Mouse (Mus musculus) kidney, postnatal 10 days (tissue): ENCODE measurements at regions not wholly inside any gene's neighbourhood (a gene's known extent, or its start where the extent isn't known, plus 50 kb on each side); places are given as distances from the start of the nearest gene placed in this dataset.
A peak's percentile ranks its signal among the peaks of the same experiment; 100 is the strongest.

ENCODE experiments used
- DNase-seq: peaks from one replicate; pipeline ENCODE4 v3.0.0; 2021; ENCODE audit warnings: mixed read lengths

- DNase-seq: peak; percentile 41
Measured at GRCm38 (mm10) chr6:140299653-140300052, 124.2 kb upstream of the Plekha5 start.

- DNase-seq: peak; percentile 39
Measured at GRCm38 (mm10) chr6:140297969-140298554, 125.8 kb upstream of the Plekha5 start.

GRCm38 (mm10) chr6:140297561-140297960 is 126.3 kb upstream of the Plekha5 start:
- no peak for DNase-seq

GRCm38 (mm10) chr6:140290109-140290508 is 133.7 kb upstream of the Plekha5 start:
- DNase-seq: no peak

GRCm38 (mm10) chr6:140288799-140289198 is 135.1 kb upstream of the Plekha5 start:
- no peak for DNase-seq

- DNase-seq: peak; percentile 20
Measured at GRCm38 (mm10) chr6:140282285-140282577, 141.6 kb upstream of the Plekha5 start.

GRCm38 (mm10) chr6:140281488-140282284 is 142.2 kb upstream of the Plekha5 start:
- peak; percentile 67 for DNase-seq

- peak; percentile 73 for DNase-seq
Measured at GRCm38 (mm10) chr6:140280817-140281475, 142.9 kb upstream of the Plekha5 start.

- no peak for DNase-seq
Measured at GRCm38 (mm10) chr6:140279736-140280370, 144.0 kb upstream of the Plekha5 start.

GRCm38 (mm10) chr6:140278750-140279149 is 145.1 kb upstream of the Plekha5 start:
- no peak for DNase-seq

GRCm38 (mm10) chr6:140270592-140270991 is 153.3 kb upstream of the Plekha5 start:
- DNase-seq: no peak

- DNase-seq: no peak
Measured at GRCm38 (mm10) chr6:140268315-140269070, 155.4 kb upstream of the Plekha5 start.

GRCm38 (mm10) chr6:140263920-140264319 is 159.9 kb upstream of the Plekha5 start:
- no peak for DNase-seq

GRCm38 (mm10) chr6:140261813-140262212 is 162.0 kb upstream of the Plekha5 start:
- DNase-seq: no peak

- no peak for DNase-seq
Measured at GRCm38 (mm10) chr6:140258761-140259160, 165.1 kb upstream of the Plekha5 start.

- DNase-seq: peak; percentile 17
Measured at GRCm38 (mm10) chr6:140258101-140258500, 165.8 kb upstream of the Plekha5 start.

- DNase-seq: no peak
Measured at GRCm38 (mm10) chr6:140251527-140251926, 172.3 kb upstream of the Plekha5 start.

- no peak for DNase-seq
Measured at GRCm38 (mm10) chr6:140243411-140244151, 180.3 kb upstream of the Plekha5 start.

- peak; percentile 48 for DNase-seq
Measured at GRCm38 (mm10) chr6:140239356-140239755, 184.5 kb upstream of the Plekha5 start.

- DNase-seq: no peak
Measured at GRCm38 (mm10) chr6:140231537-140231936, 190.3 kb upstream of the Plcz1 start.

- DNase-seq: peak; percentile 72
Measured at GRCm38 (mm10) chr6:140229295-140229694, 188.0 kb upstream of the Plcz1 start.

GRCm38 (mm10) chr6:140228741-140229140 is 187.5 kb upstream of the Plcz1 start:
- DNase-seq: no peak
